Mouse (Mus musculus): ENCODE measurements at regions not wholly inside any gene's neighbourhood (a gene's known extent, or its start where the extent isn't known, plus 50 kb on each side); places are given as distances from the start of the nearest gene placed in this dataset.

GRCm38 (mm10) chr13:42565291-42566058, 114.9 kb upstream of the Phactr1 start:
- Histone ChIP-seq H3K9me3 (no peaks in the 10 kb centered on the region), H3K36me3 (no peaks in the 10 kb centered on the region), H3K4me2 (replicated peaks) (peak overlapping the region; percentile 13; the same call in 1 of the 2 replicates), H3K4me1 (replicated peaks) (0 out of 2 replicates have a peak, but pooled peaks cover under 1% of the 10 kb centered on the region), H3K27ac (peak overlapping the region; percentile 2; the same call in 1 of the 2 replicates), H3K9ac (no peak overlapping the region), H3K4me3 (replicated peaks) (no peak overlapping the region), H3K27me3 (replicated peaks) (no peaks in the 10 kb centered on the region)
- 51% methylated on average over 26 of the region's 26 CpGs for WGBS
- ATAC-seq, result peak; percentile 56

GRCm38 (mm10) chr13:42570600-42571348, 109.6 kb upstream of the Phactr1 start:
- Histone ChIP-seq H3K9me3 (no peaks in the 10 kb centered on the region), H3K27ac (0 out of 2 replicates have a peak overlapping the region, but pooled peaks have one; percentile 36), H3K4me1 (replicated peaks) (0 out of 2 replicates have a peak, but pooled peaks cover 2% of the 10 kb centered on the region), H3K4me3 (replicated peaks) (no peak overlapping the region), H3K36me3 (no peaks in the 10 kb centered on the region), H3K4me2 (replicated peaks) (no peak overlapping the region), H3K27me3 (replicated peaks) (no peaks in the 10 kb centered on the region), H3K9ac (no peak overlapping the region)
- WGBS, result 47% methylated on average over 10 of the region's 10 CpGs
- peak; percentile 82 for ATAC-seq

GRCm38 (mm10) chr13:42574189-42574588, 106.2 kb upstream of the Phactr1 start:
- no peak overlapping the region for H3K27ac ChIP-seq
- H3K9me3 ChIP-seq, result no peaks in the 10 kb centered on the region
- 56% methylated on average over 4 of the region's 4 CpGs for WGBS
- H3K4me3 ChIP-seq (replicated peaks), result no peak overlapping the region
- ATAC-seq, result no peak
- 0 out of 2 replicates have a peak, but pooled peaks cover 2% of the 10 kb centered on the region for H3K4me1 ChIP-seq (replicated peaks)
- no peaks in the 10 kb centered on the region for H3K27me3 ChIP-seq (replicated peaks)
- no peak overlapping the region for H3K9ac ChIP-seq
- H3K36me3 ChIP-seq, result no peaks in the 10 kb centered on the region
- no peak overlapping the region for H3K4me2 ChIP-seq (replicated peaks)

- WGBS, result 27% methylated on average over 16 of the region's 16 CpGs
- no peak overlapping the region for H3K9ac ChIP-seq
- H3K4me1 ChIP-seq (replicated peaks), result no peaks in the 10 kb centered on the region
- ATAC-seq, result no peak; the same call in 1 of the 2 replicates
- no peaks in the 10 kb centered on the region for H3K9me3 ChIP-seq
- no peaks in the 10 kb centered on the region for H3K27me3 ChIP-seq (replicated peaks)
- H3K4me2 ChIP-seq (replicated peaks), result no peak overlapping the region
- H3K4me3 ChIP-seq (replicated peaks), result no peak overlapping the region
- no peak overlapping the region for H3K27ac ChIP-seq
- H3K36me3 ChIP-seq, result no peaks in the 10 kb centered on the region
Observed at GRCm38 (mm10) chr13:42575725-42576426, 104.5 kb upstream of the Phactr1 start.

- 43% methylated on average over 3 of the region's 3 CpGs for WGBS
- no peak overlapping the region for H3K27ac ChIP-seq
- H3K9me3 ChIP-seq, result no peaks in the 10 kb centered on the region
- H3K4me2 ChIP-seq (replicated peaks), result no peak overlapping the region
- H3K9ac ChIP-seq, result no peak overlapping the region
- no peak overlapping the region for H3K4me3 ChIP-seq (replicated peaks)
- H3K4me1 ChIP-seq (replicated peaks), result no peaks in the 10 kb centered on the region
- H3K36me3 ChIP-seq, result no peaks in the 10 kb centered on the region
- no peak for ATAC-seq
- H3K27me3 ChIP-seq (replicated peaks), result no peaks in the 10 kb centered on the region
Observed at GRCm38 (mm10) chr13:42579471-42579870, 101.0 kb upstream of the Phactr1 start.

GRCm38 (mm10) chr13:42589136-42589535, 91.3 kb upstream of the Phactr1 start:
- Histone ChIP-seq H3K27me3 (replicated peaks) (no peaks in the 10 kb centered on the region), H3K9me3 (no peaks in the 10 kb centered on the region), H3K27ac (no peak overlapping the region), H3K36me3 (no peaks in the 10 kb centered on the region), H3K4me2 (replicated peaks) (no peak overlapping the region), H3K4me3 (replicated peaks) (no peak overlapping the region), H3K9ac (no peak overlapping the region), H3K4me1 (replicated peaks) (no peaks in the 10 kb centered on the region)
- ATAC-seq, result no peak
- 81% methylated on average over 2 of the region's 2 CpGs for WGBS

GRCm38 (mm10) chr13:42589607-42590006, 90.8 kb upstream of the Phactr1 start:
- Histone ChIP-seq H3K4me1 (replicated peaks) (no peaks in the 10 kb centered on the region), H3K9me3 (no peaks in the 10 kb centered on the region), H3K27ac (no peak overlapping the region), H3K4me2 (replicated peaks) (no peak overlapping the region), H3K4me3 (replicated peaks) (no peak overlapping the region), H3K27me3 (replicated peaks) (no peaks in the 10 kb centered on the region), H3K9ac (no peak overlapping the region), H3K36me3 (no peaks in the 10 kb centered on the region)
- ATAC-seq, result no peak
- 72% methylated on average over 5 of the region's 5 CpGs for WGBS

GRCm38 (mm10) chr13:42590415-42590814, 90.0 kb upstream of the Phactr1 start:
- ATAC-seq, result no peak
- no peak overlapping the region for H3K9ac ChIP-seq
- H3K4me3 ChIP-seq (replicated peaks), result no peak overlapping the region
- no peak overlapping the region for H3K27ac ChIP-seq
- no peaks in the 10 kb centered on the region for H3K4me1 ChIP-seq (replicated peaks)
- H3K9me3 ChIP-seq, result no peaks in the 10 kb centered on the region
- no peaks in the 10 kb centered on the region for H3K27me3 ChIP-seq (replicated peaks)
- H3K4me2 ChIP-seq (replicated peaks), result no peak overlapping the region
- no peaks in the 10 kb centered on the region for H3K36me3 ChIP-seq
- WGBS, result 85% methylated on average over 6 of the region's 6 CpGs

GRCm38 (mm10) chr13:42592945-42593344, 87.5 kb upstream of the Phactr1 start:
- H3K9me3 ChIP-seq, result no peaks in the 10 kb centered on the region
- H3K4me2 ChIP-seq (replicated peaks), result no peak overlapping the region
- H3K4me3 ChIP-seq (replicated peaks), result no peak overlapping the region
- 54% methylated on average over 3 of the region's 3 CpGs for WGBS
- no peak overlapping the region for H3K27ac ChIP-seq
- no peak for ATAC-seq
- H3K4me1 ChIP-seq (replicated peaks), result no peaks in the 10 kb centered on the region
- H3K27me3 ChIP-seq (replicated peaks), result no peaks in the 10 kb centered on the region
- no peak overlapping the region for H3K9ac ChIP-seq
- no peaks in the 10 kb centered on the region for H3K36me3 ChIP-seq

- Histone ChIP-seq H3K4me1 (replicated peaks) (no peaks in the 10 kb centered on the region), H3K27ac (no peak overlapping the region), H3K9me3 (no peaks in the 10 kb centered on the region), H3K4me2 (replicated peaks) (no peak overlapping the region), H3K4me3 (replicated peaks) (no peak overlapping the region), H3K9ac (no peak overlapping the region), H3K36me3 (no peaks in the 10 kb centered on the region), H3K27me3 (replicated peaks) (no peaks in the 10 kb centered on the region)
- no peak for ATAC-seq
- 82% methylated on average over 11 of the region's 11 CpGs for WGBS
Observed at GRCm38 (mm10) chr13:42593488-42594170, 86.8 kb upstream of the Phactr1 start.

- no peak for ATAC-seq
Observed at GRCm38 (mm10) chr13:42595180-42595579, 85.2 kb upstream of the Phactr1 start.

GRCm38 (mm10) chr13:42597781-42598180, 82.6 kb upstream of the Phactr1 start:
- ATAC-seq, result no peak
- Histone ChIP-seq H3K9me3 (no peaks in the 10 kb centered on the region), H3K36me3 (no peaks in the 10 kb centered on the region), H3K9ac (no peak overlapping the region), H3K4me1 (replicated peaks) (no peaks in the 10 kb centered on the region), H3K27ac (no peak overlapping the region), H3K4me3 (replicated peaks) (no peak overlapping the region), H3K27me3 (replicated peaks) (no peaks in the 10 kb centered on the region), H3K4me2 (replicated peaks) (no peak overlapping the region)
- 82% methylated on average over 3 of the region's 3 CpGs for WGBS

More at GRCm38 (mm10) chr13:42595180-42595579, 85.2 kb upstream of the Phactr1 start:
- H3K4me1 ChIP-seq (replicated peaks), result no peaks in the 10 kb centered on the region
- H3K4me2 ChIP-seq (replicated peaks), result no peak overlapping the region
- no peak overlapping the region for H3K27ac ChIP-seq
- WGBS, result 40% methylated on average over 3 of the region's 3 CpGs
- no peaks in the 10 kb centered on the region for H3K9me3 ChIP-seq
- no peak overlapping the region for H3K4me3 ChIP-seq (replicated peaks)
- no peak overlapping the region for H3K9ac ChIP-seq
- no peaks in the 10 kb centered on the region for H3K27me3 ChIP-seq (replicated peaks)
- H3K36me3 ChIP-seq, result no peaks in the 10 kb centered on the region

Measured in intestine, embryonic 15.5 days (tissue).